Mouse (Mus musculus): ENCODE data around the gene Fam45a.

GRCm38 (mm10) chr19:60787465-60788150, 23.8 kb upstream of the Fam45a start:
- TF ChIP-seq TAL1 (IDR thresholded peaks at IDR 0.05; ENCODE audit: low read length) = no peak
- TF ChIP-seq GATA1 (IDR thresholded peaks at IDR 0.05; ENCODE audit: low read length) = no peak
